Mouse (Mus musculus) ES-Bruce4 (cell line): ENCODE measurements around the gene Adprh.

Experiments
- CTCF ChIP-seq: IDR thresholded peaks from one replicate; pipeline ENCODE4 v1.8.1; 2011; ENCODE audit warnings: low read depth, low read length
- POLR2A ChIP-seq: IDR thresholded peaks from one replicate; pipeline ENCODE4 v1.8.1; 2011; ENCODE audit warnings: low read length; ENCODE audit not compliant: insufficient read depth

GRCm38 (mm10) chr16:38406708-38407107, 45.8 kb downstream of the Adprh start:
- TF ChIP-seq CTCF (no peak), POLR2A (no peak)
